Mouse (Mus musculus) ES-Bruce4 (cell line): Measurements from ENCODE around the gene Proser3. TPM values are rescaled to one million over a fixed set of nuclear protein-coding genes. Genes with fewer than 3 reads are reported as not detected.

Experiments
- H3K27ac ChIP-seq: 2 replicates; pipeline ENCODE4 v1.5.1; 2012; ENCODE audit warnings: low read length, inconsistent platforms; ENCODE audit not compliant: insufficient read depth
- H3K27me3 ChIP-seq: 2 replicates; pipeline ENCODE4 v1.6.1; 2012; ENCODE audit warnings: mild to moderate bottlenecking, low read length, inconsistent platforms; ENCODE audit not compliant: control insufficient read depth, poor library complexity, insufficient read depth, severe bottlenecking
- H3K36me3 ChIP-seq: 2 replicates; pipeline ENCODE4 v1.6.1; 2012; ENCODE audit warnings: inconsistent platforms, mild to moderate bottlenecking, low read length, moderate library complexity; ENCODE audit not compliant: control insufficient read depth, poor library complexity, insufficient read depth, severe bottlenecking
- H3K4me1 ChIP-seq: one replicate; pipeline ENCODE4 v1.8.1; 2011; ENCODE audit warnings: low read length; ENCODE audit not compliant: control insufficient read depth, insufficient read depth
- H3K4me3 ChIP-seq: 2 replicates; pipeline ENCODE4 v1.5.1; 2011; ENCODE audit warnings: low read depth, mild to moderate bottlenecking, low read length
- H3K9ac ChIP-seq: 2 replicates; pipeline ENCODE4 v1.6.1; 2012; ENCODE audit warnings: low read depth, mild to moderate bottlenecking, inconsistent platforms; ENCODE audit not compliant: poor library complexity, severe bottlenecking
- H3K9me3 ChIP-seq: replicated peaks from 2 replicates; pipeline ENCODE4 v1.6.1; 2012; ENCODE audit warnings: mild to moderate bottlenecking, low read length, inconsistent platforms; ENCODE audit not compliant: control insufficient read depth, poor library complexity, insufficient read depth, severe bottlenecking
- CTCF ChIP-seq: IDR thresholded peaks from one replicate; pipeline ENCODE4 v1.8.1; 2011; ENCODE audit warnings: low read depth, low read length
- EP300 ChIP-seq: IDR thresholded peaks from 2 replicates; pipeline ENCODE4 v1.6.1; 2011; ENCODE audit warnings: low read depth, low read length; ENCODE audit not compliant: insufficient read depth
- POLR2A ChIP-seq: IDR thresholded peaks from one replicate; pipeline ENCODE4 v1.8.1; 2011; ENCODE audit warnings: low read length; ENCODE audit not compliant: insufficient read depth
- polyA plus RNA-seq: library from polyadenylated mRNA; stranded (reverse); fragments of >200 nt; gene quantifications from 2 replicates; pipeline ENCODE4 v1.2.4, GENCODE M21; 2011; ENCODE audit warnings: low read depth; ENCODE audit not compliant: missing spikeins, insufficient read depth, insufficient read length

Gene Proser3
- polyA plus RNA-seq, 1 experiment: 17.3 TPM

DNA sequence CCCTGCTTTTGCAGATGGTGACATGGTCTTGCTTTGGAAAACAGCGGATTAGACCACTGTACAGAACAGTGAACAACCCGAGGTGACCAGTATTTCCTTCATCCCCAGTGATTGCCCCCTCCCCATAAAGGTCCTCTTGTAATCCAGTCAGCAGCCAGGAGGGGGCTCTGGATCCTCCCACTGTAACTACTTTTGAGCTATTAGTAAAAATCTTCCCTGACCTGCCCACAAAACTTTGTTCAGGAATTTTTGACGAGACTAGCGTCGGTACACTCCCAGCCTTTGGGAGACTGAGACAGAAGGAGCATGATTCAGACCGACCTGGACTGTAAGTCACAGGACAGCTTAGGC, 61.2 kb downstream of the Proser3 start:
- H3K27me3 ChIP-seq: no peaks in the 10 kb centered on the region
- no peaks in the 10 kb centered on the region for H3K4me1 ChIP-seq
- TF ChIP-seq EP300 (no peak), CTCF (peak; percentile 10), POLR2A (no peak)
- H3K27ac ChIP-seq: no peak overlapping the region
- peak overlapping the region; percentile 17; the same call in 1 of the 2 replicates for H3K4me3 ChIP-seq
- no peaks in the 10 kb centered on the region for H3K36me3 ChIP-seq
- peak overlapping the region; percentile 59 for H3K9ac ChIP-seq
- H3K9me3 ChIP-seq: no peaks in the 10 kb centered on the region

DNA sequence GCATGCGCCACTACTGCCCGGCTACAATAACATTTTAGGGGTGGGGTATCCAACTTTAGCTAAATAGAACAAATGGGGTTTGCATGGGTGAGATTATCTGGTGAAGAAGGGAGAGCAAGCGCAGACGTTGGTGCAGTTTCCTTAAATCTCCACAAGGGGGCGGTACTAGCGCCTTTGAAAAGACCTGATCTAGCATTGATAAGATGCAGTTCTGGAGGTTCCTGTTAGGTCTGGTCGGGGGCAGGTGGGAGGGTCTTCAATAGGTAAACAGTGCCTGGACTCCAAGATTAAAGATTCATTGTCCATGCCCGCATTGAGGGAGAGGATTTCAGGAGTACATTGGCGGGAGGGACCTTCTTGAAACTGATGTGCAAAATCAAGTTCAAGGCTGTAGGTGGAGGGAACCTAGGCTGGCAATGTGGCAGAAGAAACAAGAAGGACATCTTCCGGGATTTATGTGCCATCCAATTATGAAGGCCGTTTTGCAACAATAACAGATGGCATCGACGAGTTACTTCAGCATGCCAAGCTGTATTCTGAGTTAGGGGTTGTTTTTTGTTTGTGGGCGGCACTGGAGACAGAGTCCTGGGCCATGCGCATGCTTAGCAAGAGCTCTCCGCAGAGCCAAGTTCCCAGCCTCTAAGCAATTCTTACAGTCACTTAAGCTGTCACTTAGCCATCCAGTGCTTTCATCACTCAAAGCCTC, 61.7 kb downstream of the Proser3 start:
- TF ChIP-seq POLR2A (no peak), CTCF (peak; percentile 56)
- Histone ChIP-seq H3K27ac (no peak overlapping the region), H3K4me1 (no peaks in the 10 kb centered on the region), H3K4me3 (peak overlapping the region; percentile 36; the same call in 1 of the 2 replicates), H3K36me3 (no peaks in the 10 kb centered on the region), H3K9ac (peak overlapping the region; percentile 59), H3K9me3 (no peaks in the 10 kb centered on the region), H3K27me3 (no peaks in the 10 kb centered on the region)

Other genes with a start within 250 kb of the Proser3 start
- 25.3 and 29.5 TPM in 2 replicates for gene Alkbh6, start 243.6 kb downstream of the Proser3 start, polyA plus RNA-seq
- gene Syne4, start 237.5 kb downstream of the Proser3 start, polyA plus RNA-seq: 41.6 and 43.7 TPM in 2 replicates
- gene E130208F15Rik, start 230.6 kb downstream of the Proser3 start, polyA plus RNA-seq: 0.52 and 0.58 TPM in 2 replicates
- 5.6 and 7.3 TPM in 2 replicates for gene Sdhaf1, start 228.4 kb downstream of the Proser3 start, polyA plus RNA-seq
- 4.2 and 6.3 TPM in 2 replicates for gene Lrfn3, start 189.5 kb downstream of the Proser3 start, polyA plus RNA-seq
- not detected in 2 replicates for gene Tyrobp, start 138.5 kb downstream of the Proser3 start, polyA plus RNA-seq
- gene Hcst, start 132.4 kb downstream of the Proser3 start, polyA plus RNA-seq: not detected in 2 replicates
- gene Nfkbid, start 130.6 kb downstream of the Proser3 start, polyA plus RNA-seq: 4.1 TPM in 2 replicates
- gene Aplp1, start 106.8 kb downstream of the Proser3 start, polyA plus RNA-seq: 70.6 and 78.2 TPM in 2 replicates
- 5.8 and 9.4 TPM in 2 replicates for gene Kirrel2, start 94.6 kb downstream of the Proser3 start, polyA plus RNA-seq
- 27.5 and 30.9 TPM in 2 replicates for gene Nphs1, start 94.0 kb downstream of the Proser3 start, polyA plus RNA-seq
- 0.58 TPM in 1 of 2 replicates, not detected in the other for gene Prodh2, start 58.7 kb downstream of the Proser3 start, polyA plus RNA-seq
- 6.0 and 6.5 TPM in 2 replicates for gene Arhgap33, start 17.2 kb downstream of the Proser3 start, polyA plus RNA-seq
- gene Hspb6, start 121 bp downstream of the Proser3 start, polyA plus RNA-seq: 6.4 and 7.0 TPM in 2 replicates
- 23.3 and 29.3 TPM in 2 replicates for gene Lin37, start 7.5 kb upstream of the Proser3 start, polyA plus RNA-seq
- 50.9 and 73.9 TPM in 2 replicates for gene U2af1l4, start 11.0 kb upstream of the Proser3 start, polyA plus RNA-seq
- 1.8 and 1.9 TPM in 2 replicates for gene Gm49396, start 11.0 kb upstream of the Proser3 start, polyA plus RNA-seq
- gene Psenen, start 11.3 kb upstream of the Proser3 start, polyA plus RNA-seq: 99.8 and 107 TPM in 2 replicates
- 0.72 TPM in 1 of 2 replicates, not detected in the other for gene Igflr1, start 13.1 kb upstream of the Proser3 start, polyA plus RNA-seq
- gene Kmt2b, start 36.4 kb upstream of the Proser3 start, polyA plus RNA-seq: 70.2 and 81.4 TPM in 2 replicates
- gene Zbtb32, start 46.6 kb upstream of the Proser3 start, polyA plus RNA-seq: 20.3 and 22.7 TPM in 2 replicates
- gene Upk1a, start 60.5 kb upstream of the Proser3 start, polyA plus RNA-seq: 2.5 and 2.8 TPM in 2 replicates
- 540 and 569 TPM in 2 replicates for gene Cox6b1, start 73.9 kb upstream of the Proser3 start, polyA plus RNA-seq
- gene Etv2, start 83.6 kb upstream of the Proser3 start, polyA plus RNA-seq: 2.8 and 3.3 TPM in 2 replicates
- 42.3 and 47.0 TPM in 2 replicates for gene Rbm42, start 98.0 kb upstream of the Proser3 start, polyA plus RNA-seq
- 16.9 and 17.8 TPM in 2 replicates for gene Haus5, start 112.7 kb upstream of the Proser3 start, polyA plus RNA-seq
- gene Pmis2, start 119.3 kb upstream of the Proser3 start, polyA plus RNA-seq: not detected in 2 replicates
- not detected in 2 replicates for gene 2200002J24Rik, start 146.6 kb upstream of the Proser3 start, polyA plus RNA-seq
- 1.4 and 1.6 TPM in 2 replicates for gene Atp4a, start 159.9 kb upstream of the Proser3 start, polyA plus RNA-seq
- 66.7 and 75.8 TPM in 2 replicates for gene Tmem147, start 177.2 kb upstream of the Proser3 start, polyA plus RNA-seq
- gene Gapdhs, start 191.4 kb upstream of the Proser3 start, polyA plus RNA-seq: not detected in 2 replicates
- gene Sbsn, start 199.2 kb upstream of the Proser3 start, polyA plus RNA-seq: 12.4 and 14.6 TPM in 2 replicates
- 0.70 and 0.99 TPM in 2 replicates for gene Dmkn, start 211.5 kb upstream of the Proser3 start, polyA plus RNA-seq
- 5.0 and 9.1 TPM in 2 replicates for gene Krtdap, start 235.6 kb upstream of the Proser3 start, polyA plus RNA-seq